Mouse (Mus musculus) bone marrow macrophage, adult 2 months (primary cell): ENCODE data around the gene Retreg3.

ENCODE experiments used
- CTCF ChIP-seq: IDR thresholded peaks from 2 replicates; pipeline ENCODE4 v1.5.1; 2012; ENCODE audit warnings: low read depth, mild to moderate bottlenecking, low read length, moderate library complexity
- POLR2A ChIP-seq: IDR thresholded peaks from 2 replicates; pipeline ENCODE4 v1.6.1; 2012; ENCODE audit warnings: mild to moderate bottlenecking, low read depth, low read length, borderline replicate concordance

- TF ChIP-seq CTCF (no peak), POLR2A (no peak)
Measured at GRCm38 (mm10) chr11:101062165-101062884, 57.4 kb downstream of the Retreg3 start.
